Mouse (Mus musculus): Measurements from ENCODE around the gene Wnk4. TPM values are rescaled to one million over a fixed set of nuclear protein-coding genes. Genes with fewer than 3 reads are reported as not detected.
A peak's percentile ranks its signal among the peaks of the same experiment; 100 is the strongest.

Wnk4 gene
- polyA plus RNA-seq, 1 experiment, result 12.3 TPM

DNA sequence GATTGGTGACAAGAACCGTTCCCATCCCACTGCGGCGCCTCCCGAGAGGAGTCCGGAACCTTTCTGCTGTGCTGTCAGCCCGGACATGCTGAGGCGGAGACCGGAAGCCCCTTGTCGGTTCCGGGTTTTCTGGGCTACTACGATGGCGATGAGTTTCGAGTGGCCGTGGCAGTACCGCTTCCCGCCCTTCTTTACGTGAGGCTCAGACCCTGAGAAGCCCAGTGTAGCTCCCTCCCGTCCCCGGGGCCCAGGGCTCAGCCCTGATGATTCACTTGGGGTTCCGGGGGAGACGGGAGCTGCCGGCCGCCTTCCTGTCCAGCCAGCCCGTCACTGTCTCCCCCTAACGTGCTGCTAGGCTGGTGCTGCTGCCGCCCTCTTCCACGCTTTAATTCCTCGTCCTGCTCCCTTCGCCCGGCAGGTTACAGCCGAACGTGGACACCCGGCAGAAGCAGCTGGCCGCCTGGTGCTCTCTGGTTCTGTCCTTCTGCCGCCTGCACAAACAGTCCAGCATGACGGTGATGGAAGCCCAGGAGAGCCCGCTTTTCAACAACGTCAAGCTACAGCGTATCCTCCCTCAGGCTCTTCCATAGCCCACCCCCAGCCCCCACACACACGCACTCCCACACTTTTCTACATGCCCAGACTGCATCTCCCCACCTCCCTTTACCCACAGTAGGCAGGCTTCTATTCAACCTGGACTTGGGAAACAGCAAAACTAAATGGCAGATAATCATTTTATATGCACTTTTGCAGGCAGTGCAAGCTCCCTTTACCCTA is 6.6 kb upstream of the Wnk4 start, which contains the start of gene Vps25:
Gene Vps25, plus strand, starts transcription at position 95 of the 777 bp plus-strand sequence.
- TF ChIP-seq POLR2A (IDR thresholded peaks at IDR 0.05; ENCODE audit: control insufficient read depth, low read depth, low read length) (peak; percentile 88), CTCF (IDR thresholded peaks at IDR 0.05; ENCODE audit: control insufficient read depth, insufficient read depth, insufficient replicate concordance, low read depth, low read length) (no peak)
- peak within 1 kb of the TSS; percentile 99 for H3K4me3 ChIP-seq (ENCODE audit: control insufficient read depth, low read depth, low read length)
- peak within 1 kb of the TSS; percentile 93 for H3K27ac ChIP-seq (ENCODE audit: control insufficient read depth, insufficient read depth, low read depth, low read length)
- H3K36me3 ChIP-seq (ENCODE audit: control insufficient read depth, insufficient read depth, low read length), result no peaks in the 10 kb centered on the region
- no peaks in the 10 kb centered on the region for H3K27me3 ChIP-seq (ENCODE audit: control insufficient read depth, insufficient read depth, low read length)
- H3K4me1 ChIP-seq (ENCODE audit: control insufficient read depth, insufficient read depth, low read length), result peaks cover 3% of the 10 kb centered on the region

GRCm38 (mm10) chr11:101255826-101256775 is 4.3 kb upstream of the Wnk4 start:
- Histone ChIP-seq H3K4me1 (ENCODE audit: control insufficient read depth, insufficient read depth, low read length) (peaks cover 15% of the 10 kb centered on the region), H3K27me3 (ENCODE audit: control insufficient read depth, insufficient read depth, low read length) (no peaks in the 10 kb centered on the region; the same call in 1 of the 2 replicates), H3K27ac (ENCODE audit: control insufficient read depth, insufficient read depth, low read depth, low read length) (no peak overlapping the region), H3K4me3 (ENCODE audit: control insufficient read depth, low read depth, low read length) (no peak overlapping the region), H3K36me3 (ENCODE audit: control insufficient read depth, insufficient read depth, low read length) (no peaks in the 10 kb centered on the region)
- no peak for TF ChIP-seq POLR2A (IDR thresholded peaks at IDR 0.05; ENCODE audit: control insufficient read depth, low read depth, low read length)
- TF ChIP-seq CTCF (IDR thresholded peaks at IDR 0.05; ENCODE audit: control insufficient read depth, insufficient read depth, insufficient replicate concordance, low read depth, low read length), result no peak

DNA sequence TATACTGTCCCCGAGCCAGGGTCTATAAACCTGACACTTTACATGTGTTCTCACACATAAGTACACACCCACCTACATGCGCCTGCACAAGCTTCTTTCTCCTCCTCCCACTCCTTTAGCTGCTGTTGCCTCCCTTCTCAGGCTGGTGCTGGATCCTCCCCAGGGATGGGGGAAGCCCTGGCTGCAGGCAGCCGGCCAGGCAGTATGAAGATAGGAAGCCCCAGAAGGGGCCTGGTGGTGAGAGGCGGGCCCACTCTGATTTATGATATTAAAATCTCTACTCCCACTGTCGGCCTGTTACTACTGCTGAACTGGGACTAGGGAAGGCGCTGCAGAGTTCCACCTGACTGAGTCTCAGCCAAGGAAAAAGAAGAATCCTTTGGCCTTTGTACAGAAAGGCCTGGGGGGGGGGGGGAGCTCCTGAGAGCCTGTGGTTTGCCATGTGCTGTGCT is 1.1 kb upstream of the Wnk4 start:
- Histone ChIP-seq H3K36me3 (ENCODE audit: control insufficient read depth, insufficient read depth, low read length) (no peaks in the 10 kb centered on the region), H3K4me1 (ENCODE audit: control insufficient read depth, insufficient read depth, low read length) (peaks cover 29% of the 10 kb centered on the region), H3K27me3 (ENCODE audit: control insufficient read depth, insufficient read depth, low read length) (peaks cover 2% of the 10 kb centered on the region; the same call in 1 of the 2 replicates), H3K27ac (ENCODE audit: control insufficient read depth, insufficient read depth, low read depth, low read length) (no peak overlapping the region), H3K4me3 (ENCODE audit: control insufficient read depth, low read depth, low read length) (no peak overlapping the region)
- TF ChIP-seq CTCF (IDR thresholded peaks at IDR 0.05; ENCODE audit: control insufficient read depth, insufficient read depth, insufficient replicate concordance, low read depth, low read length) (no peak), POLR2A (IDR thresholded peaks at IDR 0.05; ENCODE audit: control insufficient read depth, low read depth, low read length) (no peak)

DNA sequence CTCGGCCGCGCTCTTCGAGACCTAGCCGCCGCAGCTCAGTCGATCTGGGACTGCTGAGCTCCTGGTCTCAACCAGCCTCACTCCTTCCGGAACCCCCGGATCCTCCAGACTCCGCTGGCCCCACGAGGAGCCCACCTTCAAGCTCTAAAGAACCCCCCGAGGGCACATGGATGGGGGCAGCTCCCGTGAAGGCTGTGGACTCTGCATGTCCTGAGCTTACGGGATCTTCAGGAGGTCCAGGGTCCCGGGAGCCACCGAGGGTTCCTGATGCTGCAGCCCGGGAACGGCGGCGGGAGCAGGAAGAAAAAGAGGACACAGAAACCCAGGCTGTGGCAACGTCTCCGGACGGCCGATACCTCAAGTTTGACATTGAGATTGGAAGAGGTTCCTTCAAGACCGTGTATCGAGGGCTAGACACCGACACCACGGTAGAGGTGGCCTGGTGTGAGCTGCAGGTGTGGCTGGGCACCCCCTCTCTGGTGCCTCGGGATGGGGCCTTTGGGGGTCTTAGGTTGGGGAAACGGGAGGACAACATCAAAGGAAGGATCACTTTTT is 536 bp downstream of the Wnk4 start:
- Histone ChIP-seq H3K27me3 (ENCODE audit: control insufficient read depth, insufficient read depth, low read length) (peaks cover 2% of the 10 kb centered on the region; the same call in 1 of the 2 replicates), H3K27ac (ENCODE audit: control insufficient read depth, insufficient read depth, low read depth, low read length) (0 out of 2 replicates have a peak overlapping the region, but pooled peaks have one; percentile 43), H3K36me3 (ENCODE audit: control insufficient read depth, insufficient read depth, low read length) (no peaks in the 10 kb centered on the region), H3K4me3 (ENCODE audit: control insufficient read depth, low read depth, low read length) (peak overlapping the region; percentile 79), H3K4me1 (ENCODE audit: control insufficient read depth, insufficient read depth, low read length) (peaks cover 35% of the 10 kb centered on the region)
- TF ChIP-seq CTCF (IDR thresholded peaks at IDR 0.05; ENCODE audit: control insufficient read depth, insufficient read depth, insufficient replicate concordance, low read depth, low read length) (no peak), POLR2A (IDR thresholded peaks at IDR 0.05; ENCODE audit: control insufficient read depth, low read depth, low read length) (no peak; the same call in 1 of the 2 replicates)

DNA sequence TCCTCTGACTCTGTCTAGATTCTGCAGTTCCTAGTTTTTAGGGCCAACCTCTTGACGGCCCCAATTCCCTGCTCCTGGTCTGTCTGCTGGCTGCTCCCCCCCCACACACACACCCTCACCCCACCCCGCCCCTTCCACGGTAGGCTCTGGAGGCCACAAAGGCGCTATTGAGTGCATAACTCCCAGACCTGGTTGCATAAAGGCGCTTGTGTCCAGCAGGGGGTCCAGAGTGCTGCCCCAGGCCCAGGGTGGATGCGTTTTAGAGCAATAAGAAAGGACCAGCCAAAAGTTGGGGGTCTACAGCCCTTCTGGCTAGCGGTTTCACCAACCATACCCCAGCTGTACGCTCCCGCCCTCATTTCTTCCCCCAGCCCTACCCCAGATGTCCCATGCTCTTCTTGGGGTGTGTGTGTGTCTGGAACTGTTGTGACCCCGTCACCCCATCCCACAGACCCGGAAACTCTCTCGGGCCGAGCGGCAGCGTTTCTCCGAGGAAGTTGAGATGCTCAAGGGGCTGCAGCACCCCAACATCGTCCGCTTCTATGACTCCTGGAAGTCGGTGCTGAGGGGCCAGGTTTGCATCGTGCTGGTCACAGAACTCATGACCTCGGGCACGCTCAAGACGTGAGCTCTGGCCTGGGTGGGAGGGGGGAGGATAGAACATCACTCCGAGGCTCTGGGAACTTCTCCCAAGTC is 2.1 kb downstream of the Wnk4 start:
- Histone ChIP-seq H3K4me1 (ENCODE audit: control insufficient read depth, insufficient read depth, low read length) (peaks cover 35% of the 10 kb centered on the region), H3K27ac (ENCODE audit: control insufficient read depth, insufficient read depth, low read depth, low read length) (no peak overlapping the region), H3K4me3 (ENCODE audit: control insufficient read depth, low read depth, low read length) (peak overlapping the region; percentile 26), H3K36me3 (ENCODE audit: control insufficient read depth, insufficient read depth, low read length) (no peaks in the 10 kb centered on the region), H3K27me3 (ENCODE audit: control insufficient read depth, insufficient read depth, low read length) (peaks cover 2% of the 10 kb centered on the region; the same call in 1 of the 2 replicates)
- TF ChIP-seq POLR2A (IDR thresholded peaks at IDR 0.05; ENCODE audit: control insufficient read depth, low read depth, low read length) (no peak), CTCF (IDR thresholded peaks at IDR 0.05; ENCODE audit: control insufficient read depth, insufficient read depth, insufficient replicate concordance, low read depth, low read length) (no peak)

- no peaks in the 10 kb centered on the region for H3K36me3 ChIP-seq (ENCODE audit: control insufficient read depth, insufficient read depth, low read length)
Observed at GRCm38 (mm10) chr11:101263138-101263988, 3.0 kb downstream of the Wnk4 start.

More at GRCm38 (mm10) chr11:101263138-101263988, 3.0 kb downstream of the Wnk4 start:
- Histone ChIP-seq H3K4me1 (ENCODE audit: control insufficient read depth, insufficient read depth, low read length) (peaks cover 35% of the 10 kb centered on the region), H3K4me3 (ENCODE audit: control insufficient read depth, low read depth, low read length) (no peak overlapping the region), H3K27me3 (ENCODE audit: control insufficient read depth, insufficient read depth, low read length) (peaks cover 2% of the 10 kb centered on the region; the same call in 1 of the 2 replicates), H3K27ac (ENCODE audit: control insufficient read depth, insufficient read depth, low read depth, low read length) (0 out of 2 replicates have a peak overlapping the region, but pooled peaks have one; percentile 5)
- TF ChIP-seq CTCF (IDR thresholded peaks at IDR 0.05; ENCODE audit: control insufficient read depth, insufficient read depth, insufficient replicate concordance, low read depth, low read length) (no peak), POLR2A (IDR thresholded peaks at IDR 0.05; ENCODE audit: control insufficient read depth, low read depth, low read length) (no peak)

Measured in testis, adult 2 months (tissue).